Mouse (Mus musculus): ENCODE measurements around the gene Dgkd. TPM values are rescaled to one million over a fixed set of nuclear protein-coding genes. Genes with fewer than 3 reads are reported as not detected.

Gene Dgkd
- polyA plus RNA-seq, 1 experiment: 56.0 TPM

- TF ChIP-seq POLR2A (IDR thresholded peaks at IDR 0.05; ENCODE audit: borderline replicate concordance, control insufficient read depth, low read depth, low read length) (no peak), CTCF (IDR thresholded peaks at IDR 0.05; ENCODE audit: control insufficient read depth, insufficient read depth, low read length) (no peak)
- Histone ChIP-seq H3K27ac (ENCODE audit: control insufficient read depth, insufficient read depth, low read depth, low read length, poor library complexity) (no peak overlapping the region), H3K4me1 (ENCODE audit: control insufficient read depth, insufficient read depth, low read length) (peaks cover 5% of the 10 kb centered on the region; the same call in 1 of the 2 replicates), H3K4me3 (replicated peaks; ENCODE audit: control insufficient read depth, low read depth, low read length) (no peak overlapping the region)
- 70% methylated on average over 3 of the region's 3 CpGs for WGBS
These were observed 10.5 kb downstream of the Dgkd start for GRCm38 (mm10) chr1:87863602-87864001.

- TF ChIP-seq POLR2A (IDR thresholded peaks at IDR 0.05; ENCODE audit: borderline replicate concordance, control insufficient read depth, low read depth, low read length): no peak
- no peak for TF ChIP-seq CTCF (IDR thresholded peaks at IDR 0.05; ENCODE audit: control insufficient read depth, insufficient read depth, low read length)
- H3K27ac ChIP-seq (ENCODE audit: control insufficient read depth, insufficient read depth, low read depth, low read length, poor library complexity): no peak overlapping the region
These were observed 11.8 kb downstream of the Dgkd start for GRCm38 (mm10) chr1:87864889-87865288.

GRCm38 (mm10) chr1:87866672-87867071 lies 13.6 kb downstream of the Dgkd start:
- Histone ChIP-seq H3K27ac (ENCODE audit: control insufficient read depth, insufficient read depth, low read depth, low read length, poor library complexity) (no peak overlapping the region), H3K4me3 (replicated peaks; ENCODE audit: control insufficient read depth, low read depth, low read length) (no peak overlapping the region), H3K4me1 (ENCODE audit: control insufficient read depth, insufficient read depth, low read length) (peaks cover 5% of the 10 kb centered on the region; the same call in 1 of the 2 replicates)
- TF ChIP-seq POLR2A (IDR thresholded peaks at IDR 0.05; ENCODE audit: borderline replicate concordance, control insufficient read depth, low read depth, low read length): no peak
- TF ChIP-seq CTCF (IDR thresholded peaks at IDR 0.05; ENCODE audit: control insufficient read depth, insufficient read depth, low read length): no peak
- WGBS: 29% methylated on average over 1 of the region's 1 CpGs

More at GRCm38 (mm10) chr1:87864889-87865288, 11.8 kb downstream of the Dgkd start:
- no peak overlapping the region for H3K4me3 ChIP-seq (replicated peaks; ENCODE audit: control insufficient read depth, low read depth, low read length)
- peaks cover 7% of the 10 kb centered on the region; the same call in 1 of the 2 replicates for H3K4me1 ChIP-seq (ENCODE audit: control insufficient read depth, insufficient read depth, low read length)

DNA sequence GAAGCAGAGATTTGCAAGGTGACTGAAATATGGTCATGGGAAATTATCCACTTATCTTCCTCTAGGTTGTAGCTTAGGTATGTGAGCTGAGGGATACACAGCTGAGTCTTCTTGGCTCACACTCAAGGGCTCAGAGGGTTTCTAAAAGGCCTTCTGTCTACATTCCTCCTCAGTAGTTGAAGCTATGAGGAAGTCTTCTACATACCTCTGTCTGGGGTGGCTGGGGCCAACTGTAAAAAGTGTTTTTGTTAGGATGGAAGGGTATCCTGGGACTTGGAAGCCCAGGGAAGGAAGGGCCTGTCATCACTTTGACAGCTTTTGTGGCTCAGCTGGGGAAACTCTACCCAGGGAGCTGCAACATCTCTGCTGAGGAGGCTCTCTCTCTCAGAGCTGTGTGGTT lies 18.5 kb downstream of the Dgkd start:
- H3K4me1 ChIP-seq (ENCODE audit: control insufficient read depth, insufficient read depth, low read length): peaks cover 6% of the 10 kb centered on the region

DNA sequence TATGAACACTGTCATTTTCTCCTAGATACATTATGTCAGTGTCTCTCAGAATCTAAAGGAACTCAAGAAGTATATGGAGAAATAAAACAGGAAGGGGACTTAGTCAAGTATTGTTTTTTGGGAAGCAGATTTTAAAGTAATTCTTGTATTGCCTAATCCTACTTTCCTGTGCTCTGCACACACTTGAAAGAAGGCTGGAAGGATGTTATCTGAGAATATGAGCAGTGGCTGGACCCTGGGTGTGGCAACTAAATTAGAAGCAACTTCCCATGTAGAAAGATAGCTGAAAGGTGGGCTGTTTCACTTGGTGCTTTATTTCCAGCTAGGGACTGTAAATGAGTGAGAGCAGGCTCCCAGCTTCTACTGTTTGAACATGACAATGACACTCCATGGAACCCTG lies 20.0 kb downstream of the Dgkd start:
- peaks cover 11% of the 10 kb centered on the region for H3K4me1 ChIP-seq (ENCODE audit: control insufficient read depth, insufficient read depth, low read length)
- TF ChIP-seq POLR2A (IDR thresholded peaks at IDR 0.05; ENCODE audit: borderline replicate concordance, control insufficient read depth, low read depth, low read length): no peak
- no peak for TF ChIP-seq CTCF (IDR thresholded peaks at IDR 0.05; ENCODE audit: control insufficient read depth, insufficient read depth, low read length)

More for the DNA sequence above, 18.5 kb downstream of the Dgkd start:
- H3K27ac ChIP-seq (ENCODE audit: control insufficient read depth, insufficient read depth, low read depth, low read length, poor library complexity): peak overlapping the region; percentile 25; the same call in 1 of the 2 replicates
- H3K4me3 ChIP-seq (replicated peaks; ENCODE audit: control insufficient read depth, low read depth, low read length): no peak overlapping the region
- TF ChIP-seq CTCF (IDR thresholded peaks at IDR 0.05; ENCODE audit: control insufficient read depth, insufficient read depth, low read length) (no peak), POLR2A (IDR thresholded peaks at IDR 0.05; ENCODE audit: borderline replicate concordance, control insufficient read depth, low read depth, low read length) (no peak)

GRCm38 (mm10) chr1:87876065-87876464 lies 23.0 kb downstream of the Dgkd start:
- Histone ChIP-seq H3K4me1 (ENCODE audit: control insufficient read depth, insufficient read depth, low read length) (peaks cover 10% of the 10 kb centered on the region), H3K27ac (ENCODE audit: control insufficient read depth, insufficient read depth, low read depth, low read length, poor library complexity) (no peak overlapping the region), H3K4me3 (replicated peaks; ENCODE audit: control insufficient read depth, low read depth, low read length) (no peak overlapping the region)
- WGBS: 55% methylated on average over 1 of the region's 1 CpGs
- no peak for TF ChIP-seq CTCF (IDR thresholded peaks at IDR 0.05; ENCODE audit: control insufficient read depth, insufficient read depth, low read length)
- no peak for TF ChIP-seq POLR2A (IDR thresholded peaks at IDR 0.05; ENCODE audit: borderline replicate concordance, control insufficient read depth, low read depth, low read length)

More for the DNA sequence above, 20.0 kb downstream of the Dgkd start:
- H3K27ac ChIP-seq (ENCODE audit: control insufficient read depth, insufficient read depth, low read depth, low read length, poor library complexity): no peak overlapping the region
- no peak overlapping the region for H3K4me3 ChIP-seq (replicated peaks; ENCODE audit: control insufficient read depth, low read depth, low read length)

DNA sequence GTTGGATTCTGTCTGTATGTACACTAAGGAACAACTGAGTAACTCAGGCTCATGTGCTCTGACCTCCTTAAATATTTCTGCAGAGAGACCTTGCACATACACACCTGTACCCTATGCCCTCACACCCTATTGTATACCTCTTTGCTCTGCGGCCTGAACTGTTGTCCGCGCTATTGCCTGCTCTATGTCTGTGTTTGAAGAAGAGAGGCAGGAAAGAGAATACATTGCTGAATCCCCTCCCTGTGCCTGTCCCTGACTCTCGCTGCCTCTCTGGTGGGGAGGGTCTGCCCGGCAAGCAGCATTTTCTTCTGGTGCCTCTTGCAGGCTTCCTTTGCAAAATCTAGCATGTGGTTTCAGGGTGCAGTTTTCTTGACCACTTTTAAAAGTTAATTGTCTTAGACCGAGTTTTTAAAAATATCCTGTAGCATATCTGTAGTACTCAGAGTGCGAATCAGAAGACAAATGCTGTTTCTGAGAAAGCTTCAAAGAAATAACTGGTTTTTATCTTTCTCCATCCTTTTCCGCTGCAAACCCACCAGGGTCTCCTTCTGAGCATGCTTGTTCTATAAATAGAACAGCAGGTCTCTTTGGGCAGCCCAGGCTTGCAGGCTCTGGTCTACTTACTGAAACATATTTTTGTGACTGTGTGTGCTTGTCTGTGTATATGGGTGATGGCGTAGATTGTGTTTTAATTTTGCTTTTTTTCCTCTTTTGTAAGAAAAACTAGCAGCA lies 24.6 kb downstream of the Dgkd start:
- H3K27ac ChIP-seq (ENCODE audit: control insufficient read depth, insufficient read depth, low read depth, low read length, poor library complexity): no peak overlapping the region
- peaks cover 10% of the 10 kb centered on the region for H3K4me1 ChIP-seq (ENCODE audit: control insufficient read depth, insufficient read depth, low read length)
- 27% methylated on average over 9 of the region's 9 CpGs for WGBS
- no peak overlapping the region for H3K4me3 ChIP-seq (replicated peaks; ENCODE audit: control insufficient read depth, low read depth, low read length)
- TF ChIP-seq CTCF (IDR thresholded peaks at IDR 0.05; ENCODE audit: control insufficient read depth, insufficient read depth, low read length): no peak
- no peak for TF ChIP-seq POLR2A (IDR thresholded peaks at IDR 0.05; ENCODE audit: borderline replicate concordance, control insufficient read depth, low read depth, low read length)

DNA sequence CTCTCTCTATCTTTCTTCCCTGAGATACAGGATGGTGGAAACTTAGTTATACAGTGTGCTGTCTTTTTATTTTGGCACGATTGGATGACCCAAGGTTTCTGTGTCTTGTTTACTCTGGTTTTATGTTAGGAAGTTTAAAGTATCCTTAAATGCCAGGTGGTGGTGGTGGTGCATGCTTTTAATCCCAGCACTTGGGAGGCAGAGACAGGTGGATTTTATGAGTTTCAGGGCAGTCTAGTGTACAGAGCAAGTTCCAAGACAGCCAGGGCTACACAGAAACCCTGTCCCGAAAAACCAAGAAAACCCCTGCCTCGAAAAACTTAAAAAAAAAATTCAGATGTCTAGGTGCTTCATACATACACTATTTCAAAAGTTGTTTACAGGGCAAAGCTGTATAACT lies 25.9 kb downstream of the Dgkd start:
- Histone ChIP-seq H3K4me3 (replicated peaks; ENCODE audit: control insufficient read depth, low read depth, low read length) (no peak overlapping the region), H3K4me1 (ENCODE audit: control insufficient read depth, insufficient read depth, low read length) (peaks cover 10% of the 10 kb centered on the region), H3K27ac (ENCODE audit: control insufficient read depth, insufficient read depth, low read depth, low read length, poor library complexity) (no peak overlapping the region)
- TF ChIP-seq POLR2A (IDR thresholded peaks at IDR 0.05; ENCODE audit: borderline replicate concordance, control insufficient read depth, low read depth, low read length) (no peak), CTCF (IDR thresholded peaks at IDR 0.05; ENCODE audit: control insufficient read depth, insufficient read depth, low read length) (no peak)
- 77% methylated on average over 3 of the region's 3 CpGs for WGBS

Data from bone marrow, adult 2 months (tissue).